Mouse (Mus musculus) lung, embryonic 15.5 days (tissue): Measurements from ENCODE around the gene Fstl4. TPM values are rescaled to one million over a fixed set of nuclear protein-coding genes. Genes with fewer than 3 reads are reported as not detected.

Experiments used
- ATAC-seq: fragments of 200-750 bp; cut with Nextera tagmentation; 2 replicates; pipeline ENCODE4 v1.8.0; 2017; ENCODE audit warnings: moderate number of reproducible peaks, borderline replicate concordance; ENCODE audit not compliant: low FRiP score, low TSS enrichment; ENCODE audit errors: extremely low read depth
- H3K27ac ChIP-seq: fragments of 300-500 bp; sonication (generic); 2 replicates; pipeline ENCODE4 v1.5.1; 2015; ENCODE audit warnings: moderate library complexity, mild to moderate bottlenecking, inconsistent platforms
- H3K27me3 ChIP-seq: fragments of 300-500 bp; sonication (generic); 2 replicates; pipeline ENCODE4 v1.6.1; 2015; ENCODE audit warnings: inconsistent platforms
- H3K36me3 ChIP-seq: fragments of 300-500 bp; sonication (generic); 2 replicates; pipeline ENCODE4 v1.6.1; 2015; ENCODE audit warnings: inconsistent platforms
- H3K4me1 ChIP-seq: fragments of 300-500 bp; sonication (generic); 2 replicates; pipeline ENCODE4 v1.6.1; 2015; ENCODE audit warnings: inconsistent platforms
- H3K4me2 ChIP-seq: fragments of 300-500 bp; sonication (generic); 2 replicates; pipeline ENCODE4 v1.6.1; 2015; ENCODE audit warnings: inconsistent platforms, mild to moderate bottlenecking, moderate library complexity
- H3K4me3 ChIP-seq: fragments of 300-500 bp; sonication (generic); 2 replicates; pipeline ENCODE4 v1.5.1; 2015; ENCODE audit warnings: mild to moderate bottlenecking, inconsistent platforms
- H3K9ac ChIP-seq: fragments of 300-500 bp; sonication (generic); 2 replicates; pipeline ENCODE4 v1.6.1; 2015; ENCODE audit warnings: inconsistent platforms
- H3K9me3 ChIP-seq: fragments of 300-500 bp; sonication (generic); 2 replicates; pipeline ENCODE4 v1.6.1; 2016; ENCODE audit warnings: inconsistent platforms
- WGBS: fragments of 180-500 bp; shearing (Covaris S2); methylation state at CpG from one replicate; pipeline ENCODE4 v1.1.7; 2015; 5-methylcytosine and 5-hydroxymethylcytosine counted together
- polyA plus RNA-seq: library from polyadenylated mRNA; unstranded; fragments of >200 nt; fragmentation: Nextera tagmentation; extraction: Ambion mirVana; gene quantifications from 2 replicates; pipeline ENCODE4 v1.2.1, GENCODE M21; 2015

The Fstl4 gene
- polyA plus RNA-seq, 1 experiment from 2014 or later: 10.9 TPM

- Histone ChIP-seq H3K9ac (no peak overlapping the region), H3K36me3 (no peaks in the 10 kb centered on the region), H3K4me2 (no peak overlapping the region), H3K9me3 (no peaks in the 10 kb centered on the region), H3K27ac (peak overlapping the region; percentile 75), H3K27me3 (no peaks in the 10 kb centered on the region), H3K4me1 (no peaks in the 10 kb centered on the region), H3K4me3 (no peak overlapping the region)
- WGBS: 21% methylated on average over 4 of the region's 4 CpGs
- ATAC-seq: no peak
These were observed 233.0 kb downstream of the Fstl4 start for GRCm38 (mm10) chr11:52997421-52997820.

DNA sequence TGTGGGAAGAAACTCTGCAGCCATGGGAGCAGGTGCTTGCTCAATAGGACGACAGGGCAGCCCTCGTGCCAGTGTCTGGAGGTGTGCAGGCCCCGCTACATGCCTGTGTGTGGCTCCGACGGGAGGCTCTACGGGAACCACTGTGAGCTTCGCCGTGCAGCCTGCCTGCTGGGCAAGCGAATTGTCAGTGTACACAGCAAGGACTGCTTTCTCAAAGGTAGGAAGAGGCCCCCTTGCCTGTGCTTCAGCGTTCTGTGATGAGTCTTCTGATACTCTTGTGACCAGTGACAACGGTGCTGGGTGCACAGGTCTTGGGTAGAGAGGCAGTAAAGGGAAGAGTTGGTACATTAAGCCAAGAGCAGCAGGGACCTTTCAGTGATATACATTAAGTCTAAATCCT lies 235.8 kb downstream of the Fstl4 start:
- H3K27me3 ChIP-seq: no peaks in the 10 kb centered on the region
- H3K36me3 ChIP-seq: no peaks in the 10 kb centered on the region
- no peaks in the 10 kb centered on the region for H3K9me3 ChIP-seq
- H3K9ac ChIP-seq: no peak overlapping the region
- H3K4me2 ChIP-seq: no peak overlapping the region
- no peak overlapping the region for H3K4me3 ChIP-seq
- H3K27ac ChIP-seq: no peak overlapping the region
- peaks cover 7% of the 10 kb centered on the region; the same call in 1 of the 2 replicates for H3K4me1 ChIP-seq
- 77% methylated on average over 11 of the region's 11 CpGs for WGBS
- ATAC-seq: no peak

DNA sequence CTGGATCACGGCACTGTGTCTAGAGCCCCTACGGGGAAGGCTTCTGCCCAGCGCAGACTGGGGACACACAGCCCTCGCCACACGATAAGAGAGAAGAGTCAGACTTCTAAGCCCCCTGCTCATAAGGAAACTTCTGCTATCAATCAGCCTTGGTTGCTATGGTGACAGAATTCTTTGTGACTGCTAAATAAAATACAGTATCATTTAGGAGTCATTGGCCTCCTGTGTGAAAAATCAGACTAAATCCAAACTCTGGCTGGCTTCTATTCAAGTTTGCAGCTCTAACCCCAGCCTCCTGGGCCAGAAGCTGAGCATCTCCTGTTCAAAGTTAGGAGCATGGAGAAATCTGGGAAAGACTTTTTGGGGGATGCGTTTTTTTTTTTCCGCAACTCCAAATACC lies 238.9 kb downstream of the Fstl4 start:
- Histone ChIP-seq H3K27ac (no peak overlapping the region), H3K4me2 (no peak overlapping the region), H3K9ac (no peak overlapping the region), H3K4me3 (no peak overlapping the region), H3K4me1 (peaks cover 7% of the 10 kb centered on the region; the same call in 1 of the 2 replicates), H3K27me3 (no peaks in the 10 kb centered on the region), H3K36me3 (no peaks in the 10 kb centered on the region), H3K9me3 (no peaks in the 10 kb centered on the region)
- 61% methylated on average over 7 of the region's 7 CpGs for WGBS
- ATAC-seq: no peak

DNA sequence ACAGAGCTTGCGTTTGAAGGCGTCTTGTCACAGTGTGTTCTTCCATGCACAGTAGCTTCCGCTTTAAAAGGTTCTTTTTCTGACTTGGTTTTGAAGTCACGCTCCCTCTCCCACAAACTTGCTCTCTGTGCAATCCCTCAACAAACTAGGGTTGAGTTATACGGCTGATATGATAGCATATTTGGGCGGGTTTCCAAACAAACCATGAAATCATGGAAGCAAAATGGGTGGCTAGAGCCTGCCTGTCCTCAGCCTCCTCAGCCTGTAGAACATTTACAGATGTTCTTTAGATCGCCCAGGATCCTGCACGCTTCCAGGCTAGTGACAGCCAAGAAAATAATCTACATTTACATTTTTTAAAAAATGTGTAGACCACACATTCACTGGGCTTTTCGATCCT lies 239.4 kb downstream of the Fstl4 start:
- Histone ChIP-seq H3K36me3 (no peaks in the 10 kb centered on the region), H3K4me2 (no peak overlapping the region), H3K9ac (no peak overlapping the region), H3K4me1 (peaks cover 7% of the 10 kb centered on the region; the same call in 1 of the 2 replicates), H3K9me3 (no peaks in the 10 kb centered on the region), H3K27ac (no peak overlapping the region), H3K4me3 (no peak overlapping the region), H3K27me3 (no peaks in the 10 kb centered on the region)
- ATAC-seq: no peak
- WGBS: 60% methylated on average over 9 of the region's 9 CpGs

GRCm38 (mm10) chr11:53009597-53009996 lies 245.2 kb downstream of the Fstl4 start:
- H3K4me2 ChIP-seq: no peak overlapping the region
- no peaks in the 10 kb centered on the region for H3K27me3 ChIP-seq
- no peak for ATAC-seq
- H3K9ac ChIP-seq: no peak overlapping the region
- no peak overlapping the region for H3K4me3 ChIP-seq
- H3K27ac ChIP-seq: no peak overlapping the region
- H3K9me3 ChIP-seq: no peaks in the 10 kb centered on the region
- 61% methylated on average over 7 of the region's 7 CpGs for WGBS
- H3K36me3 ChIP-seq: no peaks in the 10 kb centered on the region
- no peaks in the 10 kb centered on the region for H3K4me1 ChIP-seq

DNA sequence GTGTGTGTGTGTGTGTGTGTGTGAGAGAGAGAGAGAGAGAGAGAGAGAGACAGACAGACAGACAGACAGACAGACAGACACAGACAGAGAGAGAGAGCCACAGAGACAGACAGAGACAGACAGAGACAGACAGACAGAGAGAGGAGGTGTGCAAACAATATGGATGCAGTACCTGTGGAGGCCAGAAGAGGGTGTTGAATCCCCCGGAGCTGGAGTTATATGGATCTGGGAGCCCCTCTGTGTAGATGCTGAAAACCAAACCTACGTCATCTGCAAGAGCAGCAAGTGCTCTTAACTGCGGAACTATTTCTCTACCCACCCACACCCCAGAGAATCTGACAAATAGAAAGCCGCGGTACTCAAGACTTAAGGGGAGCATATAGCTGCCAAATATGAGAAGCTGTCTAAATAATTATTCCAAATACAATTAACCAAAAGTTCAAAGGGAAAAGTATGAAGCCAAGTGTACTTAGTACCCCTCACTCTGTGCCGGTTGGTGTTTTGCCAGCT lies 247.6 kb downstream of the Fstl4 start:
- 56% methylated on average over 6 of the region's 6 CpGs for WGBS
- no peak overlapping the region for H3K4me2 ChIP-seq
- H3K4me1 ChIP-seq: peaks cover 6% of the 10 kb centered on the region; the same call in 1 of the 2 replicates
- no peaks in the 10 kb centered on the region for H3K9me3 ChIP-seq
- no peaks in the 10 kb centered on the region for H3K36me3 ChIP-seq
- H3K27ac ChIP-seq: no peak overlapping the region
- H3K9ac ChIP-seq: no peak overlapping the region
- H3K27me3 ChIP-seq: no peaks in the 10 kb centered on the region
- H3K4me3 ChIP-seq: no peak overlapping the region
- no peak for ATAC-seq

GRCm38 (mm10) chr11:53013906-53014305 lies 249.5 kb downstream of the Fstl4 start:
- Histone ChIP-seq H3K4me1 (peaks cover 6% of the 10 kb centered on the region; the same call in 1 of the 2 replicates), H3K9me3 (no peaks in the 10 kb centered on the region), H3K9ac (no peak overlapping the region), H3K36me3 (no peaks in the 10 kb centered on the region), H3K4me3 (no peak overlapping the region), H3K27ac (no peak overlapping the region), H3K4me2 (no peak overlapping the region), H3K27me3 (no peaks in the 10 kb centered on the region)
- no peak for ATAC-seq
- 74% methylated on average over 5 of the region's 5 CpGs for WGBS

DNA sequence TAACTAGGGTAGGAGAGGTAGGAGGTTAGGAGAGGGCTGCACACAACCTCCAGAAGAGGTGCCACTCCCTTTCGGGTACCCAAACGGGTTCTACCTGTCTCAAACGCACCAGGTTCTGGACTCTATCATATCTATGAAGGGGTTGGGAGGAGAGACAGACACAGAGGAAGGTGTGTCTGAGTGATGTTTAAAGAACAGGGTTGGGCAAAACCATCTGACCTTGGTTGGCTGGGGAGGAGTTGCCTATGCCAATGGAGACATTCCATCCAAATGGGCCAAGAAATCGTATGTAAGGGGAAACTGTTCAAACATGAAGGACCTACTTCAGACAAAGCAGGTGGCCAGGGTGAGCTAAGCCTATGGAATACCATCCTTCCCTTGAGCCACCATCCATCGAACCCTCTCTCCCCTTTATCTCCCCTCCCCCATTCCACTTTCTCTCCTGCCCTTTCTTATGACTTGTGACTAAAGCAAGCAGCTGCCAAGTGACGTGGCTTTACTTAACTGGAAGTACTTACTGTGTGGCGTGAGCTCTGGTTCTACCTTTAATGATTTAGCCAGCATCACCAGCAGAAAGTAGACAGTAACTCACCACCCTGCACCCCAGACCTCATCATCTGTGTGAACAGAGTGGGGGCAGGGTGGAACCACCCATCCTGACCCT lies 252.1 kb downstream of the Fstl4 start:
- peaks cover 6% of the 10 kb centered on the region; the same call in 1 of the 2 replicates for H3K4me1 ChIP-seq
- 52% methylated on average over 7 of the region's 7 CpGs for WGBS
- peak overlapping the region; percentile 20; the same call in 1 of the 2 replicates for H3K27ac ChIP-seq
- H3K27me3 ChIP-seq: no peaks in the 10 kb centered on the region
- no peak overlapping the region for H3K9ac ChIP-seq
- H3K4me3 ChIP-seq: no peak overlapping the region
- H3K4me2 ChIP-seq: no peak overlapping the region
- no peaks in the 10 kb centered on the region for H3K36me3 ChIP-seq
- 0 out of 2 replicates have a peak, but pooled peaks have one; percentile 21 for ATAC-seq
- no peaks in the 10 kb centered on the region for H3K9me3 ChIP-seq

- no peak overlapping the region for H3K4me3 ChIP-seq
- H3K4me1 ChIP-seq: peaks cover 6% of the 10 kb centered on the region; the same call in 1 of the 2 replicates
- ATAC-seq: no peak
- 79% methylated on average over 3 of the region's 3 CpGs for WGBS
- no peaks in the 10 kb centered on the region for H3K9me3 ChIP-seq
- no peaks in the 10 kb centered on the region for H3K27me3 ChIP-seq
- H3K4me2 ChIP-seq: no peak overlapping the region
- H3K9ac ChIP-seq: no peak overlapping the region
- no peak overlapping the region for H3K27ac ChIP-seq
- no peaks in the 10 kb centered on the region for H3K36me3 ChIP-seq
These were observed 255.1 kb downstream of the Fstl4 start for GRCm38 (mm10) chr11:53019509-53019908.

- no peak for ATAC-seq
- 51% methylated on average over 6 of the region's 6 CpGs for WGBS
- no peak overlapping the region for H3K4me2 ChIP-seq
These were observed 260.0 kb downstream of the Fstl4 start for GRCm38 (mm10) chr11:53024403-53024802.

DNA sequence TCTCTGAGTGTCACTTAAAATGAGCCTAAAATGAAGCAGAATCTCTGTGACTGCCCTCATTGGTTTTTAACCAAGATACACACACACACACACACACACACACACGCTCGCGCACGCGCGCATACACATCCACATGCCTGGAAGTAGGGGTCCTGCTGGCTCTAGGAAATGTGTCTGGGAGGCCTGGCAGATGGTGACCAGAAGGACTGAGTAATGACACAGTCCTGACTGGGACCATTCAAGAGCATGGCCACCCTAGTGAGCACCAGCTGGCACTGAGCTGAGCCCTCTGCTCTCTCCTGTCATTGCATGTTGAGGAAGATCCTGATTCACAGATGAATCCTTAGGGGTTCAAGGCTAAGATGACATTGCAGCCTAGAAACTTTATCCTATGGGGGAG lies 261.3 kb downstream of the Fstl4 start:
- Histone ChIP-seq H3K36me3 (no peaks in the 10 kb centered on the region), H3K4me3 (no peak overlapping the region), H3K27ac (no peak overlapping the region), H3K9me3 (no peaks in the 10 kb centered on the region), H3K27me3 (no peaks in the 10 kb centered on the region), H3K4me2 (no peak overlapping the region), H3K9ac (no peak overlapping the region), H3K4me1 (no peaks in the 10 kb centered on the region)
- no peak for ATAC-seq
- 94% methylated on average over 6 of the region's 6 CpGs for WGBS

More at GRCm38 (mm10) chr11:53024403-53024802, 260.0 kb downstream of the Fstl4 start:
- Histone ChIP-seq H3K4me3 (no peak overlapping the region), H3K27ac (no peak overlapping the region), H3K9me3 (no peaks in the 10 kb centered on the region), H3K4me1 (no peaks in the 10 kb centered on the region), H3K36me3 (no peaks in the 10 kb centered on the region), H3K27me3 (no peaks in the 10 kb centered on the region), H3K9ac (no peak overlapping the region)

DNA sequence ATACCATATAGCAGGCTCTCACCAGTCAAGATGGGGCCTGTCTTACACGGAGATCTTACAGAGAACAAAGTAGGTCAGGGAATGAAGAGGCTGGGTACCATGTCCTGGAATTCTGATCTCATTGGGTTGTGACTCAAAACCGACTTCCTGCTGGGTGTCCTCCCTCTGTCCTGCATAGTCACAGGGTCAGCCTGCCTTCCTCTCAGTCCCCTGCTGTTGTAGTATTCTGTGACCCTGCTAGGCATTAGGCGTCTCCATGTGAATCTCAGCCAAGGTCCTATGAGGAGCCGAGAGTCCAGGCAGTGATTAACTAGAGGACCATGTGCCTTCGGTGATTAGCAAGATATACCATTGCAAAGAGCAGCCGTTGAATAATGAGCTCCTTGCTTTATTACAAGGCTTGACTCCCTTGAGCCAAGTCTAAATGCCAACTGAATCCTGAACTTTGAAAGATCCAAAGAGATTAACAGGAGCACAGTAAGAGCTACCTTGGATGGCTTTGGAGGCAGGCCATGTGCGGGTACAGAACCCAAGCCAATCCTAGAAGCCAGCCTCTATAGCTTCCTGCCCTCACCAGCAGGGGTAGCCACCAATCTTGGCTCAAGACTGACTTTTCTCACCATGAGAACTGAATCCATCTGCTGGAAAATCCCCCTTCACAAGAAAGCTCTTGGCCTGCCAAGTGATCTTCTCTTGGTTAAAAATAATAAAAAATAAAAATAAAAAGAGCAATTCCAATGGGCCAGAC lies 264.2 kb downstream of the Fstl4 start:
- Histone ChIP-seq H3K27me3 (no peaks in the 10 kb centered on the region; the same call in 1 of the 2 replicates), H3K36me3 (no peaks in the 10 kb centered on the region), H3K4me3 (no peak overlapping the region), H3K4me2 (no peak overlapping the region), H3K9me3 (no peaks in the 10 kb centered on the region), H3K9ac (no peak overlapping the region), H3K4me1 (no peaks in the 10 kb centered on the region), H3K27ac (no peak overlapping the region)
- ATAC-seq: no peak
- 60% methylated on average over 7 of the region's 7 CpGs for whole genome bisulfite sequencing
